Mouse (Mus musculus): ENCODE results near the gene Glb1l2.

DNA sequence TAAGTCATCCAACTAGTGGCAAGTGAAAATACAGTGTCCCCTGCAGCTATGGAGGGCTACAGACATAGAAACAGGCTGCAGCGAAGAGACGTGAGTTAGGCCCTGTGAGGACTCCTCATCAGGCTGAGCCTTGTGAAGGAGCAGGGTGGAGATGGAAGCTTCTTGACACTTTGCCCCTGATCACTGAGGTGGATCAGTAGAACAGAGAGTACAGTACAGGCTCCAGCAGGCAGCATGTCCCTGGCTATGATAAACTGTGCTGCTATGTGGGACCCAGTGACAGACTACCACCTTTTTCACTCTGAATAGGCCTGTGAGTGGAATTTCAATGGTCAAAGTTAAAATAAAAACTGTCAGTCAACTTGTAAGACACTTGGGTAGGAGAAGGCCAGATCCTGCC is 5.9 kb downstream of the Glb1l2 start:
- TF ChIP-seq CTCF (IDR thresholded peaks at IDR 0.05; ENCODE audit: borderline replicate concordance, insufficient read depth, low read length) (no peak), POLR2A (IDR thresholded peaks at IDR 0.05; ENCODE audit: low read depth, low read length) (no peak)

Data from embryonic fibroblast, embryonic 13.5 days (primary cell).